Mouse (Mus musculus) liver, embryonic 15.5 days (tissue): ENCODE results near the gene Fam227a. TPM values are rescaled to one million over a fixed set of nuclear protein-coding genes. Genes with fewer than 3 reads are reported as not detected.
"Not testable (repeated sequence)": the region's sequence is repeated elsewhere in the genome, so short reads cannot be mapped to it uniquely, and the experiment has no call there.

Experiments
- ATAC-seq: fragments of 200-750 bp; cut with Nextera tagmentation; 2 replicates; pipeline ENCODE4 v1.8.0; 2017; ENCODE audit warnings: moderate number of reproducible peaks, mild to moderate bottlenecking, moderate library complexity; ENCODE audit not compliant: insufficient read depth
- H3K27ac ChIP-seq: fragments of 300-500 bp; sonication (generic); replicated peaks from 2 replicates; pipeline ENCODE4 v1.5.1; 2015; ENCODE audit warnings: mild to moderate bottlenecking, inconsistent platforms
- H3K27me3 ChIP-seq: fragments of 300-500 bp; sonication (generic); 2 replicates; pipeline ENCODE4 v1.6.1; 2015; ENCODE audit warnings: mild to moderate bottlenecking, inconsistent platforms
- H3K36me3 ChIP-seq: fragments of 300-500 bp; sonication (generic); replicated peaks from 2 replicates; pipeline ENCODE4 v1.6.1; 2015; ENCODE audit warnings: moderate library complexity, mild to moderate bottlenecking, inconsistent platforms
- H3K4me1 ChIP-seq: fragments of 300-500 bp; sonication (generic); replicated peaks from 2 replicates; pipeline ENCODE4 v1.6.1; 2015; ENCODE audit warnings: inconsistent platforms
- H3K4me2 ChIP-seq: fragments of 300-500 bp; sonication (generic); 2 replicates; pipeline ENCODE4 v1.6.1; 2015; ENCODE audit warnings: moderate library complexity, mild to moderate bottlenecking, inconsistent platforms
- H3K4me3 ChIP-seq: fragments of 300-500 bp; sonication (generic); replicated peaks from 2 replicates; pipeline ENCODE4 v1.5.1; 2015; ENCODE audit warnings: mild to moderate bottlenecking, inconsistent platforms
- H3K9ac ChIP-seq: fragments of 300-500 bp; sonication (generic); 2 replicates; pipeline ENCODE4 v1.6.1; 2015; ENCODE audit warnings: moderate library complexity, mild to moderate bottlenecking, inconsistent platforms
- H3K9me3 ChIP-seq: fragments of 300-500 bp; sonication (generic); replicated peaks from 2 replicates; pipeline ENCODE4 v1.6.1; 2016; ENCODE audit warnings: inconsistent platforms
- WGBS: fragments of 180-500 bp; shearing (Covaris S2); methylation state at CpG from one replicate; pipeline ENCODE4 v1.1.7; 2015; ENCODE audit warnings: mixed read lengths; ENCODE audit not compliant: insufficient replicate concordance; 5-methylcytosine and 5-hydroxymethylcytosine counted together
- polyA plus RNA-seq: library from polyadenylated mRNA; unstranded; fragments of >200 nt; fragmentation: Nextera tagmentation; extraction: Ambion mirVana; gene quantifications from 2 replicates; pipeline ENCODE4 v1.2.1, GENCODE M21; 2015

Gene Fam227a
- polyA plus RNA-seq, 1 experiment from 2014 or later = 0.05 TPM

- peak overlapping the region; percentile 82 for H3K4me2 ChIP-seq
- H3K36me3 ChIP-seq = peaks cover 17% of the 10 kb centered on the region
- peaks cover 72% of the 10 kb centered on the region for H3K4me1 ChIP-seq
- no peaks in the 10 kb centered on the region for H3K27me3 ChIP-seq
- no peak for ATAC-seq
- H3K27ac ChIP-seq = peak overlapping the region; percentile 99
- H3K9ac ChIP-seq = peak overlapping the region; percentile 88
- no peaks in the 10 kb centered on the region for H3K9me3 ChIP-seq
- WGBS = 54% methylated on average over 19 of the region's 19 CpGs
- H3K4me3 ChIP-seq = peak overlapping the region; percentile 89
Observed at GRCm38 (mm10) chr15:79683707-79684465, 25.1 kb upstream of the Fam227a start.

GRCm38 (mm10) chr15:79683146-79683545, 24.4 kb upstream of the Fam227a start:
- peak overlapping the region; percentile 82 for H3K4me2 ChIP-seq
- ATAC-seq = no peak
- peaks cover 66% of the 10 kb centered on the region for H3K4me1 ChIP-seq
- peak overlapping the region; percentile 99 for H3K27ac ChIP-seq
- WGBS = 62% methylated on average over 6 of the region's 6 CpGs
- H3K36me3 ChIP-seq = peaks cover 21% of the 10 kb centered on the region
- peak overlapping the region; percentile 88 for H3K9ac ChIP-seq
- H3K27me3 ChIP-seq = no peaks in the 10 kb centered on the region
- no peaks in the 10 kb centered on the region for H3K9me3 ChIP-seq
- peak overlapping the region; percentile 89 for H3K4me3 ChIP-seq

GRCm38 (mm10) chr15:79681973-79682372, 23.2 kb upstream of the Fam227a start:
- Histone ChIP-seq H3K4me2 (peak overlapping the region; percentile 82), H3K4me3 (peak overlapping the region; percentile 89; the same call in 1 of the 2 replicates), H3K27me3 (no peaks in the 10 kb centered on the region), H3K27ac (peak overlapping the region; percentile 99), H3K9me3 (no peaks in the 10 kb centered on the region), H3K9ac (peak overlapping the region; percentile 2; the same call in 1 of the 2 replicates), H3K4me1 (peaks cover 70% of the 10 kb centered on the region), H3K36me3 (peaks cover 30% of the 10 kb centered on the region)
- peak; percentile 43 for ATAC-seq
- 58% methylated on average over 4 of the region's 4 CpGs for WGBS

GRCm38 (mm10) chr15:79677936-79678335, 19.2 kb upstream of the Fam227a start:
- Histone ChIP-seq H3K36me3 (peaks cover 67% of the 10 kb centered on the region), H3K27ac (no peak overlapping the region), H3K4me2 (no peak overlapping the region), H3K9me3 (no peaks in the 10 kb centered on the region), H3K27me3 (no peaks in the 10 kb centered on the region), H3K4me1 (peaks cover 35% of the 10 kb centered on the region), H3K9ac (no peak overlapping the region), H3K4me3 (no peak overlapping the region)
- WGBS = 71% methylated on average over 2 of the region's 2 CpGs
- no peak for ATAC-seq

- 73% methylated on average over 11 of the region's 11 CpGs for WGBS
- H3K9me3 ChIP-seq, H3K27me3 ChIP-seq, ATAC-seq, H3K27ac ChIP-seq: not testable (repeated sequence)
- peaks cover 54% of the 10 kb centered on the region for H3K36me3 ChIP-seq
- peak overlapping the region; percentile 94 for H3K4me3 ChIP-seq
- peaks cover 23% of the 10 kb centered on the region for H3K4me1 ChIP-seq
- peak overlapping the region; percentile 75 for H3K4me2 ChIP-seq
- H3K9ac ChIP-seq = peak overlapping the region; percentile 93; the same call in 1 of the 2 replicates
Observed at GRCm38 (mm10) chr15:79671828-79672348, 13.1 kb upstream of the Fam227a start.

GRCm38 (mm10) chr15:79670972-79671299, 12.2 kb upstream of the Fam227a start:
- Histone ChIP-seq H3K27me3 (no peaks in the 10 kb centered on the region), H3K27ac (peak overlapping the region; percentile 80), H3K4me3 (peak overlapping the region; percentile 94), H3K36me3 (peaks cover 49% of the 10 kb centered on the region), H3K9ac (peak overlapping the region; percentile 93), H3K9me3 (no peaks in the 10 kb centered on the region), H3K4me1 (peaks cover 23% of the 10 kb centered on the region), H3K4me2 (peak overlapping the region; percentile 75)
- peak; percentile 69 for ATAC-seq
- WGBS = under 1% methylated on average over 37 of the region's 37 CpGs

- peaks cover 45% of the 10 kb centered on the region for H3K36me3 ChIP-seq
Observed at GRCm38 (mm10) chr15:79670249-79670971, 11.7 kb upstream of the Fam227a start, which contains the start of gene Tomm22. Tomm22 (plus strand) TSS chr15:79670861.

GRCm38 (mm10) chr15:79669195-79669594, 10.4 kb upstream of the Fam227a start:
- no peak overlapping the region for H3K27ac ChIP-seq
- H3K27me3 ChIP-seq = no peaks in the 10 kb centered on the region
- no peak for ATAC-seq
- WGBS = 70% methylated on average over 10 of the region's 10 CpGs
- H3K9me3 ChIP-seq = no peaks in the 10 kb centered on the region
- peaks cover 23% of the 10 kb centered on the region for H3K4me1 ChIP-seq
- H3K36me3 ChIP-seq = peaks cover 33% of the 10 kb centered on the region
- no peak overlapping the region for H3K4me3 ChIP-seq
- no peak overlapping the region for H3K9ac ChIP-seq
- no peak overlapping the region for H3K4me2 ChIP-seq

More at GRCm38 (mm10) chr15:79670249-79670971, 11.7 kb upstream of the Fam227a start, which contains the start of gene Tomm22:
- 15% methylated on average over 33 of the region's 33 CpGs for WGBS
- Histone ChIP-seq H3K27me3 (no peaks in the 10 kb centered on the region), H3K9ac (peak within 1 kb of the TSS; percentile 93), H3K4me1 (peaks cover 23% of the 10 kb centered on the region), H3K27ac (peak within 1 kb of the TSS; percentile 80), H3K4me3 (peak within 1 kb of the TSS; percentile 94), H3K4me2 (peak within 1 kb of the TSS; percentile 75), H3K9me3 (no peaks in the 10 kb centered on the region)
- ATAC-seq = peak; percentile 95

- Histone ChIP-seq H3K4me1 (peaks cover 11% of the 10 kb centered on the region), H3K9ac (no peak overlapping the region), H3K9me3 (no peaks in the 10 kb centered on the region), H3K27me3 (no peaks in the 10 kb centered on the region), H3K4me2 (no peak overlapping the region), H3K36me3 (0 out of 2 replicates have a peak, but pooled peaks cover 6% of the 10 kb centered on the region), H3K27ac (no peak overlapping the region), H3K4me3 (no peak overlapping the region)
- ATAC-seq = no peak
- WGBS = 75% methylated on average over 8 of the region's 8 CpGs
Observed at GRCm38 (mm10) chr15:79664666-79665065, 5.9 kb upstream of the Fam227a start.

- Histone ChIP-seq H3K4me3 (no peak overlapping the region), H3K36me3 (0 out of 2 replicates have a peak, but pooled peaks cover 6% of the 10 kb centered on the region), H3K27ac (no peak overlapping the region), H3K27me3 (no peaks in the 10 kb centered on the region), H3K9me3 (no peaks in the 10 kb centered on the region), H3K9ac (no peak overlapping the region), H3K4me1 (peaks cover 21% of the 10 kb centered on the region), H3K4me2 (no peak overlapping the region)
- no peak for ATAC-seq
- WGBS = 65% methylated on average over 4 of the region's 4 CpGs
Observed at GRCm38 (mm10) chr15:79661852-79662251, 3.1 kb upstream of the Fam227a start.
